Mouse (Mus musculus) liver, adult 2 months (tissue): ENCODE data around the gene Slco1a5.

Experiments used
- CTCF ChIP-seq: fragments of 200-500 bp; IDR thresholded peaks from 2 replicates; pipeline ENCODE4 v1.5.1; 2011; ENCODE audit warnings: low read depth, low read length, control low read depth
- POLR2A ChIP-seq: fragments of 200-500 bp; IDR thresholded peaks from 2 replicates; pipeline ENCODE4 v1.6.1; 2011; ENCODE audit warnings: low read length, control low read depth; ENCODE audit not compliant: insufficient read depth; ENCODE audit errors: extremely low read depth

DNA sequence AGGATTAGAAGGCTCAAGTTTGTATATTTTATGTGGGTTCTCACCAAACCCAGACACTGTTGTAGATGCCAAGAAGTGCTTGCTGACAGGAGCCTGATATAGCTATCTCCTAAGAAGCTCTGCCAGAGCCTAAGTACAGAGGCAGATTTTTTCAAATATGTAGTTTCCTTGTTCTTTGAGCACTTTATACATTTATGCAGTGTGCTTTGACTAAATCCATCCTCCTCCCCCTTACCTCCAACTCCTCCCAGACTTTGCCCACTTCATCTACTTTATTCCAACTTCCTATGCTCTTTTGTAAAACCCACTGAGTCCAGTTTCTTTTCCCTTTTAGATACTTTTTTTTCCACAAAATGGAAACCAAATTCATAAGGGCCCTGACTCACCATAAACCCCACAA, 102.6 kb downstream of the Slco1a5 start:
- TF ChIP-seq CTCF (no peak), POLR2A (no peak)
